Mouse (Mus musculus) left cerebral cortex, postnatal 10 days (tissue): Measurements from ENCODE around the gene Zfp984. TPM values are rescaled to one million over a fixed set of nuclear protein-coding genes. Genes with fewer than 3 reads are reported as not detected.
"Not testable (repeated sequence)": the region's sequence is repeated elsewhere in the genome, so short reads cannot be mapped to it uniquely, and the experiment has no call there.

Experiments
- DNase-seq, 2 experiments: peaks; one replicate each; pipeline ENCODE4 v3.0.0; 2021 to 2022; ENCODE audit warnings: low spot score in 2 of 2, mixed read lengths in 1 of 2; ENCODE audit errors: extremely low spot score in 1 of 2
- intact Hi-C: fragments of 180-260 bp; cut with DNase I; formaldehyde crosslinking; loops from one replicate; pipeline ENCODE4 v1.15.1; 2025
- total RNA-seq, 2 experiments: library from RNA; stranded (reverse); gene quantifications; 2 replicates each; pipeline ENCODE4 v1.2.3; 2021

The Zfp984 gene
- total RNA-seq, 2 experiments from 2014 or later, result 3.1 to 4.1 TPM

DNA sequence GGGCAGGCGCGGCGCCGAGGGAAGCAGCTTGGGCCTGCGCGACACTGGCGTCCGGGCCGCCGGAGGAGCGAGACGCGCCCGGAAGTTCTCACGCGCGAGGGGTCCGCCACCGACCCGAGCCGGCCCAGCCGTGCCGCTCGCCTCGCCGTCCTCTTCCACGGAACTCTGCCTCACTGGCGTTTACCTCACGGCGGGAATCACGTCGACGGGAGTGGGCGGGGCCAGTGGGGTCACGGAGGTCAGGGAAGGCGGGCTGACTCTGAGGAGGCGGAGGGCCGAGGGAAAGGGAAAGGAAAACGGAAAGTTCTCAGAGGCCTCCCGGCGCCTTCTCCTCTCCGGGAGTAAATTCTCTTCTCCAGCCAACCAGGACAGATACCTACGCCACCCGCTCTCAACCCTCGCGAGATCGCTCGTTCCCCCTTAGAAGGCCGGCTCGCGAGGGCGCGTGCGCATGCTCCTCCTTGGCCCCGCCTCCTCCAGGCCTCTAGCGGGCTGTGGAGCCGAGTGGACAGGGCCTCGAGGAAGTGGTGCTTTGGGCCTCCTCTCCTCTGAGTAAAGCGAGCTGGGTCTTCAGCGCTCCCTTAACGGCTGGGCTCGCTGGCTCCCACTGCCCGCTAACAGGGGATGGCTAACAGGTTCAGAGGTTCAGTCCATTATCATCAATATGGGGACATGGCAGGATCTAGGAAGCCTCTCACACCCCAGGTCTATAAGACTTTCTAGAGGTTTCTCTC is 70.8 kb downstream of the Zfp984 start:
- intact Hi-C loops, result not testable (repeated sequence)
- DNase-seq, result peak in 1 of 2 experiments; percentile 29

Other genes starting within 250 kb of the Zfp984 start
- 1 to 10 TPM in 1 of 2 experiments, under 1 TPM in 1; 0.54 to 1.1 TPM for gene Zfp979, start 167.3 kb downstream of the Zfp984 start, total RNA-seq
- not detected for gene Zfp534, start 107.2 kb downstream of the Zfp984 start, total RNA-seq
- 10 to 100 TPM; 14.5 to 18.1 TPM for gene Zfp933, start 38.6 kb upstream of the Zfp984 start, total RNA-seq
- 10 to 100 TPM; 17.9 to 22.3 TPM for gene Miip, start 59.0 kb upstream of the Zfp984 start, total RNA-seq
- gene Fv1, start 59.2 kb upstream of the Zfp984 start, total RNA-seq, result 1 to 10 TPM; 6.5 to 7.2 TPM
- 100 to 1,000 TPM; 173 to 182 TPM for gene Mfn2, start 94.9 kb upstream of the Zfp984 start, total RNA-seq
- 10 to 100 TPM; 17.2 to 17.7 TPM for gene Plod1, start 127.0 kb upstream of the Zfp984 start, total RNA-seq
- 10 to 100 TPM; 26.8 to 28.4 TPM for gene 2510039O18Rik, start 131.1 kb upstream of the Zfp984 start, total RNA-seq
- not detected for gene Nppb, start 176.0 kb upstream of the Zfp984 start, total RNA-seq
- 1 to 10 TPM in 1 of 2 experiments, under 1 TPM in 1; 0.97 to 1.6 TPM for gene Nppa, start 190.9 kb upstream of the Zfp984 start, total RNA-seq
- gene Clcn6, start 229.0 kb upstream of the Zfp984 start, total RNA-seq, result 10 to 100 TPM; 66.8 to 69.0 TPM
- gene Mthfr, start 229.3 kb upstream of the Zfp984 start, total RNA-seq, result 10 to 100 TPM; 21.7 to 22.6 TPM